Mouse (Mus musculus) bone marrow macrophage, adult 2 months (primary cell): ENCODE results near the gene Slc22a3. TPM values are rescaled to one million over a fixed set of nuclear protein-coding genes. Genes with fewer than 3 reads are reported as not detected.

Source experiments
- H3K27ac ChIP-seq: 2 replicates; pipeline ENCODE4 v1.5.1; 2012; ENCODE audit warnings: low read depth, low read length; ENCODE audit not compliant: insufficient read depth
- H3K4me1 ChIP-seq: 2 replicates; pipeline ENCODE4 v1.6.1; 2012; ENCODE audit warnings: low read length; ENCODE audit not compliant: control insufficient read depth, insufficient read depth
- H3K4me3 ChIP-seq: 2 replicates; pipeline ENCODE4 v1.5.1; 2012; ENCODE audit warnings: mild to moderate bottlenecking, low read length, moderate library complexity; ENCODE audit not compliant: insufficient read depth
- CTCF ChIP-seq: IDR thresholded peaks from 2 replicates; pipeline ENCODE4 v1.5.1; 2012; ENCODE audit warnings: low read depth, mild to moderate bottlenecking, low read length, moderate library complexity
- POLR2A ChIP-seq: IDR thresholded peaks from 2 replicates; pipeline ENCODE4 v1.6.1; 2012; ENCODE audit warnings: mild to moderate bottlenecking, low read depth, low read length, borderline replicate concordance
- polyA plus RNA-seq: library from polyadenylated mRNA; stranded (reverse); fragments of >200 nt; gene quantifications from 2 replicates; pipeline ENCODE4 v1.2.4, GENCODE M21; 2012; ENCODE audit not compliant: missing spikeins, insufficient read depth, insufficient read length

Gene Slc22a3
- polyA plus RNA-seq, 1 experiment: not detected

GRCm38 (mm10) chr17:12508376-12508775 lies 872 bp upstream of the Slc22a3 start:
- no peak overlapping the region for H3K4me3 ChIP-seq
- H3K27ac ChIP-seq: no peak overlapping the region
- TF ChIP-seq CTCF: no peak
- H3K4me1 ChIP-seq: no peaks in the 10 kb centered on the region

GRCm38 (mm10) chr17:12506903-12507563 lies 471 bp downstream of the Slc22a3 start:
- no peak overlapping the region for H3K27ac ChIP-seq
- no peaks in the 10 kb centered on the region for H3K4me1 ChIP-seq
- no peak overlapping the region for H3K4me3 ChIP-seq
- TF ChIP-seq CTCF: no peak
- TF ChIP-seq POLR2A: no peak

- no peak for TF ChIP-seq CTCF
- no peak for TF ChIP-seq POLR2A
- no peak overlapping the region for H3K27ac ChIP-seq
- H3K4me1 ChIP-seq: no peaks in the 10 kb centered on the region
- H3K4me3 ChIP-seq: no peak overlapping the region
Observed at GRCm38 (mm10) chr17:12505708-12506107, 1.8 kb downstream of the Slc22a3 start.

GRCm38 (mm10) chr17:12499426-12499825 lies 8.1 kb downstream of the Slc22a3 start:
- TF ChIP-seq CTCF (no peak), POLR2A (no peak)
- Histone ChIP-seq H3K27ac (no peak overlapping the region), H3K4me1 (no peaks in the 10 kb centered on the region), H3K4me3 (no peak overlapping the region)

GRCm38 (mm10) chr17:12495558-12495957 lies 11.9 kb downstream of the Slc22a3 start:
- H3K4me3 ChIP-seq: no peak overlapping the region
- no peak for TF ChIP-seq POLR2A
- no peak for TF ChIP-seq CTCF
- H3K27ac ChIP-seq: no peak overlapping the region
- H3K4me1 ChIP-seq: no peaks in the 10 kb centered on the region

- no peaks in the 10 kb centered on the region for H3K4me1 ChIP-seq
- no peak overlapping the region for H3K27ac ChIP-seq
- no peak for TF ChIP-seq CTCF
- no peak for TF ChIP-seq POLR2A
- no peak overlapping the region for H3K4me3 ChIP-seq
Observed at GRCm38 (mm10) chr17:12491591-12491990, 15.9 kb downstream of the Slc22a3 start.

GRCm38 (mm10) chr17:12489888-12490287 lies 17.6 kb downstream of the Slc22a3 start:
- no peaks in the 10 kb centered on the region for H3K4me1 ChIP-seq
- H3K27ac ChIP-seq: no peak overlapping the region
- H3K4me3 ChIP-seq: no peak overlapping the region
- TF ChIP-seq CTCF (no peak), POLR2A (no peak)

GRCm38 (mm10) chr17:12485657-12486056 lies 21.8 kb downstream of the Slc22a3 start:
- H3K4me3 ChIP-seq: no peak overlapping the region

GRCm38 (mm10) chr17:12479416-12479815 lies 28.1 kb downstream of the Slc22a3 start:
- H3K4me3 ChIP-seq: no peak overlapping the region
- TF ChIP-seq POLR2A (no peak), CTCF (no peak)
- 0 out of 2 replicates have a peak, but pooled peaks cover under 1% of the 10 kb centered on the region for H3K4me1 ChIP-seq
- no peak overlapping the region for H3K27ac ChIP-seq

More at GRCm38 (mm10) chr17:12485657-12486056, 21.8 kb downstream of the Slc22a3 start:
- no peak for TF ChIP-seq POLR2A
- TF ChIP-seq CTCF: no peak
- Histone ChIP-seq H3K27ac (no peak overlapping the region), H3K4me1 (no peaks in the 10 kb centered on the region)

GRCm38 (mm10) chr17:12474509-12475083 lies 32.9 kb downstream of the Slc22a3 start:
- 0 out of 2 replicates have a peak, but pooled peaks cover 2% of the 10 kb centered on the region for H3K4me1 ChIP-seq
- TF ChIP-seq POLR2A (no peak), CTCF (no peak)
- peak overlapping the region; percentile 36; the same call in 1 of the 2 replicates for H3K27ac ChIP-seq
- no peak overlapping the region for H3K4me3 ChIP-seq
